Mouse (Mus musculus): ENCODE results near the gene Tmem243.
A peak's percentile ranks its signal among the peaks of the same experiment; 100 is the strongest.

Gene Tmem243

GRCm38 (mm10) chr5:9100207-9100848, at the start of gene Tmem243:
Gene Tmem243 (plus strand): TSS chr5:9100668.
- DNase-seq (ENCODE audit: low read depth, low spot score): peak; percentile 91

DNA sequence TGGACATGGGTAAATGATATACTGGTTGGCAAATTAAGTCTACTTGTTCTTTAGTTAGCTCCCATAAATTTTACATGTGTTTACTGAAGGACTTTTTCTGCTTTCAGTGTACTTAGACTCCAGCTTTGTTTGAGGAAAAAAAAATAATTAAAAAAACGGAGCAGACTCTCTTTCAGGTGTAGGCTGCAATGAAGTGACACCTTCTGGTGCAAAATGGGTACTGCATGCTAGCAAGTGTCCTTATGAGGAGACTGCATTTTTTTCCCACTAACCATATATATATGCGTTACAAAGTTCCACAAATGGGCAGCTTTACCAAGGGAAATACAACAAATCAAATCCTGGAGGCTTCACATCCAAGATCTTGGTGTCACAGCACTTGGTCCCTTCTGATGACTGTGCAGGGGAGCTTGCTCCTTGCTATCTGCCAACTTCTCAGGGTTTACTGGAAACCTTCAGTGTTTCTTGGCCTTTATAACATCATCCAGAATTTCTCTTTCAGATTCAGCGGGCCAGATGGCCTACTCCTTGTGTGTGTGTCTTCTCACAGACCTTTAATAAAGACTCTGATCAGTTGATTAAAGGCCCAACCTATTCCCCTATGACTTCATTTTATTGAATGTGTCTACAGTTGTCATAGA, 44.3 kb upstream of the Tmem243 start:
- DNase-seq (ENCODE audit: low read depth, low spot score): peak; percentile 65

DNA sequence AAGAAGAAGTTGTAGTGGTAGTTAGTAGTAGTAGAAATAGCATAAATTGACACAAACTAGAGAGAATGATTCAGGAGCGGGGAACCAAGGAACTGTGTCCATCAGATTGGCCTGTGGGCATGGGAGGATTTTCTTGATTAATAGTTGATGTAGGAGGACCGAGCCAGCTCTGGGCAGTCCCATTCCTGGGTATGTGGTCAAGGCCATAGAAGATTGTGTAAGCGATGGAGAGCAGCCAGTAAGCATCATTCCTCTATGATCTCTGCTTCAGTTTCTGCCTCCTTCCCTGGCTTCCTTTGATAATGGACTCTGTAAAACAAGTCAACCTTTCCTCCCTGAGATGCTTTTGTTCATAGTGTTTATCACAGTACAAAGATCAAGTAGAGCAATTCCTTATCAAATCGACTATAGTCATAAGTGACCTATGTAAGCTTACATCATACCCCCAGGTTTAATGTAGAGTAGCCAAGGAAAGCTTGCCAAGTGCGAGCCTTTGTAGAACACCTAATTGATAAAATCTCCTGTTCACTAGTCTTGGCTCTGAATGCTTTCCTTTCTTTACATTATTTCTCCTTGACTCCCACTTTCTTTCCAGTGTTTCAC, 43.1 kb upstream of the Tmem243 start:
- no peak for DNase-seq (ENCODE audit: low read depth, low spot score)

- no peak for DNase-seq (ENCODE audit: low read depth, low spot score)
Measured at GRCm38 (mm10) chr5:9059303-9060023, 41.0 kb upstream of the Tmem243 start.

- DNase-seq (ENCODE audit: low read depth, low spot score): no peak
Measured at GRCm38 (mm10) chr5:9060228-9060627, 40.2 kb upstream of the Tmem243 start.

- no peak for DNase-seq (ENCODE audit: low read depth, low spot score)
Measured at GRCm38 (mm10) chr5:9064217-9064616, 36.3 kb upstream of the Tmem243 start.

DNA sequence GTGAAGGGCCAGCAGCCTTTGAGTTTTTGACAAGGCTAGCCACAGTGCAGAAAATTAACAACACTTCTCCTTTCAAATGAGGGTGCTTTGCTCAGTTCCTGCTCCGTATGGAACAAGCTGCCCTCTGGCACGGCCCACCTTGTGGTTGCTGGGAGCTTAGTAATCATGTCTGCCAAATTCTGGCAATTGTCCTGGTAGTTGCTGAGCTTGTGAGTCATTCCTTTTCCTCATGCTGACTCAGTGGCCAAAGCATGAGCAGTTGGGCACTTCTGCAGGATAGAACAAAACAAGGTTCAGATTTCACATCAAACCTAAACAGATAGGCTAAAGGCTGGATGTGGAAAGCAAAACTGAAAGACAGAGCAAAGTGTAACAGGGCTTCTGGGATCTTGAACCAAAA, 31.6 kb upstream of the Tmem243 start:
- DNase-seq (ENCODE audit: low read depth, low spot score): no peak

- DNase-seq (ENCODE audit: low read depth, low spot score): peak; percentile 11
Measured at GRCm38 (mm10) chr5:9069599-9070209, 30.8 kb upstream of the Tmem243 start.

DNA sequence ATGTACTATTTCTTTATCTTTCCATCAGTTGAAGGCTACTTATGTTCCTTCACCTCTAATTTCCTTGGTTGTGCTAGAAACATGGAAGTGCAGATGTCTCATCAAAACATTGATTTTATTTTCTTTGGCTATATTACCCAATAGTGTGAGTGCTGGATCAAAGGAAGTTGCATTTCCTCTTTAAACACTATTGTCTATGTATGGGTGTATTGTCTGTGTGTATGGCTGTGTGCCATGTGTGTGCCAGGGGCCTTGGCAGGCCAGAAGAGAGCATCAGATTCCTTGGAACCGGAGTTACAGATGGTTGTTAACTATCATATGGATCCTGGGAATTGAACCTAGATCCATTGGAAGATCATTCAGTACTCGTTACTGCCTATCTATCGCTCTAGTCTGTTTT, 29.1 kb upstream of the Tmem243 start:
- no peak for DNase-seq (ENCODE audit: low read depth, low spot score)

DNA sequence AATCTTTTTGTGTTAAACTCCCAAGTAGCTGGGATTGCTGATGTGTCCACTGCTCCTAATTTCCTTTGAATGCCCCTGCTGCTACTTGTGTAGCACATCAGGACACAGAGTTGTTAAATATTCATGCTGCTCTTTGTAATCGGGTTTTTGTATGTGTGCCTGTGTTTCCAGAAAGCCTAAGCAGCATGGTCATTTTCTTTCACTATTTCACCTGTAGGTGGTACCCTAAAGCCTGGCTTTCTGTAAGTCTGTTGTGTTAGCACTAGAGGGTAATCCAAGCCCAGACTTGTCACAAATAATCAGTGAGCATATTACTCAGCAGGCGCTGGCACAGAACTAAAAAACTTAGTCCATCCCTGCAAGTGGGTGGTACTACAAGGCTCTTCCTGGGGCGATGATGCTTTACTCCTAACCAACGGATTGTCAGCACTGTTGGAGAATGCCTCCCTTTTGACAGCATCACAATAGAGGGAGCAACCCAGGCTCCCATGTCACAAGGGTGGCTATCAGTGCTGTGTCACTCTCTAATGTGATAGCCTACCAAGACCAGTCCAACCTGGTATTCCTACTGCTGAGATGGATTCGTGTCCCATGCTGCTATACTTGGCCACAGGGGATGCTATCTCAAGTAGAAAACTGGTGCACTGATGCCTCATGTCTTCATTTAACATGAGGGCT, 27.2 kb upstream of the Tmem243 start:
- DNase-seq (ENCODE audit: low read depth, low spot score): peak; percentile 23

- DNase-seq (ENCODE audit: low read depth, low spot score): no peak
Measured at GRCm38 (mm10) chr5:9079773-9080501, 20.5 kb upstream of the Tmem243 start.

DNA sequence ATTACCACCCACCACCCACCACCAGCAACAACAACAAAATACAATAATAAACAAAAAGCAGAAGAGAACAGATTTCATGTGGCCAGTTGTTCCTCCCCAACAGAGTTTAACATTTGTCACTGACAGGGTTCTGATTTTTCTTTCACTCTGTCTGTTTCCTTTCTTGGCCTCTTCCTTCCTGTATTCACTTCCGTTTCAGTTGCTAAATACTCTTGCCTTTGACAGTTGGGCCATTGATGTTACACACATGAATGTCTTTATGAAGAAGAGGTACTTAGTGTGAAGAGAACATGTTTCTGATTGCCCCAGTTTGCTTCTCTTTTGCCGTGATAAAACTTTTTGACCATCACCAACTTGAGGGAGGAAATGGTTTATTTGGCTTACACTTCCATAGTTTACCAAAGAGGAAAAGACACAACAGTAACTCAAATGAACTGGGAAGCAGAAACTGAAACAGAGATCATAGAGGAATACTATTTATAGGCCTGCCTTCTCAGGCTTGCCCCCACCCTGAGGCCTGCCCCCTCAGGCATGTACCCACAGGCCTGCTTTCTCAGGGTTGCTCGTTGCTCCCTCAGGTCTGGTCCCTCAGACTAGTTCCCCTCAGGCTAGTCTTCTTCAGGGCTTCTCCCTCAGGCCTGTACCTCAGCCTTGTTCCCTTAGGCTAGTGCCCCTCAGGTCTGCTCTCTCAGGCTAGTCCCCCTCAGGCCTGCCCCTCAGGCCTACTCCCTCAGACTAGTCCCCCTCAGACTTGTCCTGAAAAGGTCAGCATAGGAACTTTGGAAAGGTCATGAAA, 13.3 kb upstream of the Tmem243 start:
- no peak for DNase-seq (ENCODE audit: low read depth, low spot score)

- DNase-seq (ENCODE audit: low read depth, low spot score): no peak
Measured at GRCm38 (mm10) chr5:9090493-9091106, 9.9 kb upstream of the Tmem243 start.

- no peak for DNase-seq (ENCODE audit: low read depth, low spot score)
Measured at GRCm38 (mm10) chr5:9092716-9093115, 7.8 kb upstream of the Tmem243 start.

GRCm38 (mm10) chr5:9093490-9093889, 7.0 kb upstream of the Tmem243 start:
- no peak for DNase-seq (ENCODE audit: low read depth, low spot score)

DNA sequence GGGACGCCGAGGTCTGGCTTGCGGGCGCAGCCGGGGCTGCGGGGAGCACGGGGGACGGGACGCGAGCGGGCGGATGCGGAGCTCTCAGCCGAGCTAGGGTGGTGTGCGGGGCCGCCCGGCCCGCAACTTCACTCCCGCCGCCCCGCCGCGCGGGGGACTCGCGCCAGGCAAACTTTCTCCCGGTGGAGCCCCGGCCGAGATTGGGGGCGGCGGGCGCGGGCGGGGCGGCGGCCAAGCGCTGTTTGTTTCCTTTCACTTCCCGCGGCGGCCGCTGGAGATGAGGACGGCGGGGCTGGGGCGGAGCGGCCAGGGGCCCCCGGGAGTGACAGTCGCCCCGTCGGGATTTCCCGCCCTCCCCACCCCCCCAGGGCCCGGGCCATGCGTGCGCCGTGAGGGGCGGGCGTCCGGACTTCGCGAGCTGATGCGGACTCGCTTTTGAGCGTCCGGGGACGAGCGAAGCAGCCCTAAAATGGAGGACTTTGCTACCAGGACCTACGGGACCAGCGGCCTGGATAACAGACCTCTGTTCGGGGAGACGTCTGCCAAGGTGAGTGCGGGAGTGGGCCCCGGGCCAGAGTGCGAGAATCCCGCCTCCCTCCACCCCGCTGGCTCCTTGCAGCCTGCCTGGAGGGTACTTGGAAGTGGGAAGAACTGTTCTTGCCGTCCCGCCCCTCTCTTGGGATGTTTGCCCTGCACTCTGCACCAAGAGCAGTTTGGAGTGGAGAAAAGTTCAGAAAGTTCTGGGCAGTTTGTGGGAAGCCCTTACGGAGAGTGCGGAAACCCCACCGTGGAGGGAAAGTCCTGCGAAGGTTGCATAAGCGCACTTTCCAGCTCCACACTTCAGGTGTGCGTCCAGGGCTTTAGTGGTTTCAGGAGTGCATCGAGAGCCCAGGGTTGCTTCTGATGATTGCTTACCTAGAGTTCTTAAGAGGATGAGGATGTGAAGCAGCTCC, 657 bp downstream of the Tmem243 start:
- peak; percentile 75 for DNase-seq (ENCODE audit: low read depth, low spot score)

DNA sequence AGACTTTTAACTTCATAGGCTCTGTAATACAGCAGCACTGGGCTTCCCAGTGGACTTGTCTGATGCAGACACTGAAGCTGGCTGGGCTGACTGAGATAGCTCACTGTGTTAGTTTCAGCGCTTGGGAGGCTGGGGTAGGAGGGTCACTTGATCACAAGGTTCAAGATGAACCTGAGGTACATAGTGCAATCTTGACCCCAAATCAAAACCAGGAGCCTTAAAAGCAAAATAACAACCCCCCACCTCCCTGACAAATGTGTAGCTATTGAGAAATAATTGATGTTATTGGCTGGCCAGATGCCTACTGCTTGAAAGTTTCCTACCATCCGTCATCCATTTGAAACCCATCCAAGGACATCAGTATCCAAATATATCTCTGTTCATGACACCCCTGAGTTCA, 2.2 kb downstream of the Tmem243 start:
- DNase-seq (ENCODE audit: low read depth, low spot score): no peak

DNA sequence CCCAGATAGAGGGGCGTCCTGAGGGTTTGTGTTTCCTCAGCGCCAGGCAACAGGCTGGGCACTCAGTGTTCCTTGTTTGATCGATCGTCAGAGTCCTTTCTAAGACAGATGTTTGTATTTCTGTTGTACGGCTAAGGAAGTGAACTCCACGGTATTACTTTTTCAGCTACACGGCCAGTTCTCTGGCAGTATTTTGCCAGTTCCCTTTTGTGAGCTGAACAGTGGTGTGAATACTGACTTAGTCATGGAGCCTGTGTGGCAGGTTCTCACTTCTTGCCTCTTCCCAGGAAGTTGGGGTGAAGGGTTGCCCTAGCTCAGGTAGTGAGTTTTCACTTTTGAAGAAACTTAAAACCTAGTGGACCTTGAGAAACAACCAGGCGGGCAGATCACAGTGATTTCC, 3.5 kb downstream of the Tmem243 start:
- no peak for DNase-seq (ENCODE audit: low read depth, low spot score)
